Mouse (Mus musculus) limb, embryonic 11.5 days (tissue): ENCODE results near the gene Chrm4. TPM values are rescaled to one million over a fixed set of nuclear protein-coding genes. Genes with fewer than 3 reads are reported as not detected.

ENCODE experiments used
- ATAC-seq: fragments of 200-750 bp; cut with Nextera tagmentation; 2 replicates; pipeline ENCODE4 v1.8.0; 2017; ENCODE audit warnings: low read depth; ENCODE audit not compliant: insufficient number of reproducible peaks, low FRiP score, low TSS enrichment
- DNase-seq: peaks from one replicate; pipeline ENCODE4 v3.0.0-alpha.2; 2015; ENCODE audit warnings: low spot score
- H3K27ac ChIP-seq: fragments of 300-500 bp; sonication (generic); replicated peaks from 2 replicates; pipeline ENCODE4 v1.5.1; 2014; ENCODE audit warnings: low read depth, mild to moderate bottlenecking, low read length
- H3K27me3 ChIP-seq: fragments of 300-500 bp; sonication (generic); 2 replicates; pipeline ENCODE4 v1.6.1; 2014; ENCODE audit warnings: mild to moderate bottlenecking, low read length, mixed read lengths; ENCODE audit not compliant: control insufficient read depth, insufficient read depth
- H3K36me3 ChIP-seq: fragments of 300-500 bp; sonication (generic); 2 replicates; pipeline ENCODE4 v1.6.1; 2014; ENCODE audit warnings: mild to moderate bottlenecking, low read length, moderate library complexity, mixed read lengths; ENCODE audit not compliant: control insufficient read depth, insufficient read depth
- H3K4me1 ChIP-seq: fragments of 300-500 bp; sonication (generic); 2 replicates; pipeline ENCODE4 v1.6.1; 2014; ENCODE audit warnings: low read length, mixed read lengths; ENCODE audit not compliant: control insufficient read depth, insufficient read depth
- H3K4me2 ChIP-seq: fragments of 300-500 bp; sonication (generic); 2 replicates; pipeline ENCODE4 v1.6.1; 2014; ENCODE audit warnings: low read depth, mild to moderate bottlenecking, moderate library complexity; ENCODE audit not compliant: severe bottlenecking
- H3K4me3 ChIP-seq: fragments of 300-500 bp; sonication (generic); 2 replicates; pipeline ENCODE4 v1.5.1; 2014; ENCODE audit warnings: low read depth, low read length
- H3K9ac ChIP-seq: fragments of 300-500 bp; sonication (generic); 2 replicates; pipeline ENCODE4 v1.6.1; 2014; ENCODE audit warnings: mild to moderate bottlenecking, low read length
- H3K9me3 ChIP-seq: fragments of 300-500 bp; sonication (generic); 2 replicates; pipeline ENCODE4 v1.6.1; 2016; ENCODE audit warnings: low read length; ENCODE audit not compliant: control insufficient read depth
- WGBS: fragments of 180-500 bp; shearing (Covaris S2); extraction: QIAGEN DNeasy Blood & Tissue Kit; methylation state at CpG from one replicate; pipeline ENCODE4 v1.1.7; 2014; 5-methylcytosine and 5-hydroxymethylcytosine counted together
- polyA plus RNA-seq: library from polyadenylated mRNA; unstranded; fragments of >200 nt; fragmentation: Nextera tagmentation; extraction: Ambion mirVana; gene quantifications from 2 replicates; pipeline ENCODE4 v1.2.1, GENCODE M21; 2014

Gene Chrm4
- polyA plus RNA-seq, 1 experiment from 2014 or later: 0.53 TPM

DNA sequence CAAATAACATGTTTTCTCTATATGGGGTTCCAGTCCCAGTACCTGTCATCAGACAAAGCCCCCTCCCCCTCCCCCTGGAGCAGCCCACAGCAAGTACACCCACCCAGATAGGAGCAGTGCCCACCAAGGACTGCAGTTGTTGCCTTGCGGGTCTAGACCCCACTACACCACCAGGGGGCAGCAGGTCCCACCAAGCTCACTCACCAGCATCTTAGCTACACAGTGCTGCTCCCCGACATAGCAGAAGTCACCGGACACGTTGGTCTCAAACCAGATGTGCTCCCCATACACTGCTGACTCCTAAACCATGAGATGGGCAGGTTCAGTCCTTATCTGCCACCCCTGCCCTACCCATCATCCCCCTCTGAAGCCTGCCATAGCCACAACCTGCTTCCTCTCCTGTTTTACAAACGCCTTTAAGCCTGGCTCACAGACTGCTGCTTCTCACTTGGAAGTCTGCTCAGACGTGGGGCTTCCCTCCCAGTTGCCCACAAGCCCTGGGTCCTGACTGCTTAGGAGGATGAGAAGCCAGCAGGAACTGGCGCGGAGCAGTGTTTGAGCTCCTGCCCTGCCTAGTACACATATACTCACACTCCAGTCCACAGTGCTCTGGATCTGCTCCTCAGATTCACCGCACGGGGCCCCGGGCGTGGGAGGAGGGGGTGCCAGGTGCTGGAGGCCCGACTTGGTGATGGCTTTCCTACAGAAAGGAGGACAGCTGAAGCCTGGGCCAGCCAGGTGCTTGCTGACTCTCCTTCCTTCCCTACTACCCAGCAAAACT lies 17.3 kb downstream of the Chrm4 start:
- Histone ChIP-seq H3K4me2 (no peak overlapping the region), H3K36me3 (peaks cover 15% of the 10 kb centered on the region), H3K9ac (no peak overlapping the region), H3K9me3 (no peaks in the 10 kb centered on the region), H3K4me1 (peaks cover 11% of the 10 kb centered on the region; the same call in 1 of the 2 replicates), H3K27me3 (no peaks in the 10 kb centered on the region), H3K4me3 (no peak overlapping the region), H3K27ac (no peak overlapping the region)
- DNase-seq (peak; percentile 90), ATAC-seq (peak; percentile 41; the same call in 1 of the 2 replicates)
- WGBS: 47% methylated on average over 13 of the region's 13 CpGs

DNA sequence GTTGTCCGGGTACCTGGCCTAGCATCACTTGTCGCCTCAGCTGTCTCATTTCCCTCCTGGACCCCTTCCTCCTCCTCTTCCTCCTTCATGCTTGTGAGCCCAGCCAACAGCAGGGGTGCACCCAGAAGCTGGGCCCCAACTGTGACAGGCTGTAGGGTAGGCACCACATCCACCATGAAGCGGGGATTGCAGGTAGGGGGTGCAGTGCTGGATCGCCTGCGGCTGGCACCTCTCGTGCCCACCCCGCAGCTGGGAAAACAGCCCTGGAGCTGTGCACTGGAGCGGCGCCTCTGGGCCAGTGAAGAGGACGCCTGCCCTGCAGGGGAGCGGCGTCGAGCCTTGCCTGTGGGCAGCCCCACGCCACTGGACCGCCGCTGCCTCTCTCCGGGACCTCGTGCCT lies 18.4 kb downstream of the Chrm4 start, which contains the start of gene Gm9821:
Gene Gm9821, plus strand, starts transcription at position 221 of the 400 bp plus-strand sequence.
- peak within 1 kb of the TSS; percentile 17; the same call in 1 of the 2 replicates for H3K9ac ChIP-seq
- no peak for DNase-seq
- H3K9me3 ChIP-seq: no peaks in the 10 kb centered on the region
- WGBS: 92% methylated on average over 18 of the region's 18 CpGs
- H3K4me1 ChIP-seq: peaks cover 19% of the 10 kb centered on the region
- no peak for ATAC-seq
- H3K27ac ChIP-seq: no peak within 1 kb of the TSS
- peaks cover 6% of the 10 kb centered on the region for H3K36me3 ChIP-seq
- no peak within 1 kb of the TSS for H3K4me3 ChIP-seq
- no peaks in the 10 kb centered on the region for H3K27me3 ChIP-seq
- H3K4me2 ChIP-seq: no peak within 1 kb of the TSS

DNA sequence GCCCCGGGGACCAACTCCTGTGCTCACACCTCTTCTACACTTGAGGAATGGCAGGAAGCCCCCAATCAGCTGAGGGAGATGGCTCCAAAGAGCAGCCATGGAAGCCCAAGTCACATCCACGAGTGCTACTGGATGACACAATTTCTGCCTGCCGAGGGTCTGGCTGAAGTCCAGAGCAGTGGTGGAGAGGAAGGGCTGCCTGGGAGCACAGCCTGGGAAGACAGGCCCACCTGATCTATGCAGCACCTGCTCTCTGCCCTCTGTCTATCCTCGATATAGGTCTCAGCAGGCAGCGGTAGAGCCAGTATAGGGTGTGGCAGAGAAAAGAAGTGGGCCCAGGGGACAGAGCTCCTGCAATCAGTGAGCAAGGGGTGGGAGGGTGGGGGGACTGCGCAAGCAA lies 19.8 kb downstream of the Chrm4 start:
- Histone ChIP-seq H3K4me2 (no peak overlapping the region), H3K36me3 (peaks cover 6% of the 10 kb centered on the region), H3K9me3 (no peaks in the 10 kb centered on the region), H3K4me3 (no peak overlapping the region), H3K4me1 (peaks cover 23% of the 10 kb centered on the region), H3K9ac (no peak overlapping the region), H3K27me3 (no peaks in the 10 kb centered on the region), H3K27ac (no peak overlapping the region)
- WGBS: 86% methylated on average over 6 of the region's 6 CpGs
- ATAC-seq: no peak
- DNase-seq: no peak

DNA sequence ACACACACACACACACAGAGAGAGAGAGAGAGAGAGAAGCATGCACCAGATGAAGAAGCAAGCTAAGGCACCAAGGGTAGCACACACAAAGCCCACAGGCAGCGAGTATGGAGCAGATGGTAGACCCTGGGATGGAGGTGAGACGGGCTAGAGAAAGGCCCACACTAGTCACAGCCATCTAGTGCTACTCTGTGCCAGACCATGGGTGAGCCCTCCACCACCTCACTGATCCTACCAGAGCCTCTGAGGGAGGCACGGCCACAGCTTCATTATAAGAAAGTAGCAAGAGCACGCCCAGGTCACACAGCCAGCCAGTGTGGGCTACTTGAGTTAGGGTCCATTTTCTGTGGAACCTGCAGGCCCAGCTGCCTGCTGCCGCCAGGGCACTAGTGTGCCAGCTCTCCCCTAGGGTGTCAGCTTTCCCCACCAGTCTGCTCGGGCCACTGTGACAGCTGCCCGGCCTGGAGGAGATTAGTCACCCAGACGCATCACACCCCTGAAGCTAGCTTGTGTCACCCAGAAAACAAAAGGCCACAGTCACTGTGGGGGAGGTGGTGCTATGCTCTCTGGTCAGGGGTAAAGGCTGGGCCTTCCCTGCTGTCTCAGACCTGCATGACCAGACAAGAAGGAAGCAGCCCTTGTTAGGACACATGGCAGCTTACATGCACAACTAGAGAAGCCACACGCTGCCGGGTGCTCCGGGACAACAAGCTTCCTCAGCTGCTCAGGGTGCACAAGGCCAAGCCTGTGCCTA lies 20.5 kb downstream of the Chrm4 start:
- H3K4me1 ChIP-seq: peaks cover 23% of the 10 kb centered on the region
- H3K27ac ChIP-seq: peak overlapping the region; percentile 8; the same call in 1 of the 2 replicates
- peaks cover 6% of the 10 kb centered on the region for H3K36me3 ChIP-seq
- H3K27me3 ChIP-seq: no peaks in the 10 kb centered on the region
- DNase-seq: no peak
- no peak overlapping the region for H3K4me3 ChIP-seq
- WGBS: 62% methylated on average over 11 of the region's 11 CpGs
- ATAC-seq: no peak
- no peak overlapping the region; the same call in 1 of the 2 replicates for H3K9ac ChIP-seq
- H3K4me2 ChIP-seq: no peak overlapping the region
- H3K9me3 ChIP-seq: no peaks in the 10 kb centered on the region

DNA sequence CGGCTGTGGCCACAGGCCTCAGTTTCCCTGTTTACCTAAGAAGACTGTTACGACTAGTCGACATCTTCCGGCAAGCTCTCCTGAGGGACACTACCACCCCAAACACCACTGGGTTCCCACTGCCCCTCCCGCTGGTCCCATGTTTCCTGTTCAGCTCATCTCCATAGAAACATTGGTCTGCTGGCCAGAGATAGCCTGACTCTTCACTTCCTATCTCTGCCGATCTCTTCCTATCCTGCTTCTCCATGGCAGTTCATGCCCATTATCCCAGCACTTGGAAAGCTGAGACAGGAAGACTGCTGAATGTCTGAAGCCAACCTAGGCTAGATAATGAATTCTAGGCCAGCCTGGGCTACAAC lies 21.1 kb downstream of the Chrm4 start:
- Histone ChIP-seq H3K9ac (no peak overlapping the region), H3K4me3 (no peak overlapping the region), H3K36me3 (peaks cover 6% of the 10 kb centered on the region), H3K9me3 (no peaks in the 10 kb centered on the region), H3K4me2 (no peak overlapping the region), H3K27me3 (no peaks in the 10 kb centered on the region), H3K27ac (no peak overlapping the region; the same call in 1 of the 2 replicates), H3K4me1 (peaks cover 23% of the 10 kb centered on the region)
- ATAC-seq: no peak
- WGBS: 75% methylated on average over 6 of the region's 6 CpGs
- no peak for DNase-seq

DNA sequence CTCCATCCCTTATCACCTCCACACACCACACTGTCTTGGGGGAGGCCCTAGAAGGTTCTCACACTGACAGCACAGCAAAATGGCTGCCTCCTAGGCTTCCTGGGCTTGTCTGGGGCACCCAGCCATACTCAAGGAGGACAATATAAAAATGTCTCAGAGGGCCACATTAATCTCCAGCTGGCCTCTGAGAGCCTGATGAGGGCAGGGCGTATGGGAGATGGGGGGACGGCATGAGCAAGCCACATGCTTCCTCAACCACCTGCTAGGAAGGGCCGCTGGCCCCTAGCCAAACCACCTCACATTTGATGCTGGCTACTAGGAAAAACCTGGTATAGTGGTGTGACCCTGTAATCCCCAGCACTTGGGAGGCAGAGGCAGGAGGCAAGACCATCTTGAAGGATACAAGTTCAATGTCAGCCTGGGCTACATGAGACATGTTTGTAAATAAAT lies 21.8 kb downstream of the Chrm4 start:
- no peak overlapping the region for H3K9ac ChIP-seq
- no peaks in the 10 kb centered on the region for H3K27me3 ChIP-seq
- H3K9me3 ChIP-seq: no peaks in the 10 kb centered on the region
- ATAC-seq: no peak
- WGBS: 88% methylated on average over 3 of the region's 3 CpGs
- no peak overlapping the region for H3K4me2 ChIP-seq
- H3K4me3 ChIP-seq: no peak overlapping the region
- DNase-seq: no peak
- peaks cover 4% of the 10 kb centered on the region for H3K36me3 ChIP-seq
- peaks cover 23% of the 10 kb centered on the region for H3K4me1 ChIP-seq
- H3K27ac ChIP-seq: no peak overlapping the region

DNA sequence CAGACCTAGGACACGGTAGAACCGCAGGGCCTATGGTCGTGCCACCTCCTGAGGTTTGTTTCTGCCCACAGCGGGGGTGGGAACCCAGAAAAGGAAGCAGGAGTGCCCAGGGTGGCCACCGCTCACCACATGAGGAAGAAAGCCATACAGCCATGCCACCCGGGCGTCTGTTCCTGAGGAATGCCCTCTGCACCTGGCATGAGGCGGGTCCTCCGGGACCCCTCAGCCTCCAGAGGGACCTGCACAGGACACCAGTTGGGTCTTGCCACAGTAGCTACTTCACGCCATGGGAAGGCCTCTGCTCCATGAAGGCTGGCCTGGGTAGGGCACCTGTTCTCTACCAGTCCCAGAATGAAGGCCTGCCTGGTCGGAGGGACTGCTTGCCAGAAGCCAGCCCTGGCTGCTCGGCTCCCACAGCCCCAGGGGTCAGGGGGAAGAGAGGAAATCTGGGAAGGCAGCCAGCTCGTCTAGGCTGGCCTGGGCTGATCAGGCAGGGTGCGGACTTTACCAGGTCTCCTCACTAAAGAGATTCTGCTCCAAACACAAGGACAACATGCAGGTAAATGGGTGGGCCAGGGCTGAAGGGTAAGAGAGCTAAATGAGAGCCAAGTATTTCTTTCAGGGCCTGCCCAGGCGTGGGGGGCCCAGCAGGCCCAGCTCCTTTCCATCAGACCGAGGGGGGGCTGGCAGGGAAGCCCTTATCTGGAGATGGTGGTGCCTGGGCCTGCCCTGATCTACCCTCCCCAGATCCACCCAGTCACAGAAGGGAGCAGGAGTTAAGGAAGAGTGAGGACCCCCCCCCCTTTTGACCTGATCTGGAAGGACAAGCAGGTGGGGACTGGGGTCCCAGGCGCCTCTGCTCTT lies 22.6 kb downstream of the Chrm4 start:
- H3K4me3 ChIP-seq: no peak overlapping the region
- 75% methylated on average over 17 of the region's 17 CpGs for WGBS

More for the DNA sequence above, 22.6 kb downstream of the Chrm4 start:
- DNase-seq (no peak), ATAC-seq (no peak; the same call in 1 of the 2 replicates)
- peak overlapping the region; percentile 27; the same call in 1 of the 2 replicates for H3K9ac ChIP-seq
- H3K36me3 ChIP-seq: peaks cover 3% of the 10 kb centered on the region
- H3K27ac ChIP-seq: 0 out of 2 replicates have a peak overlapping the region, but pooled peaks have one; percentile 2
- peak overlapping the region; percentile 33; the same call in 1 of the 2 replicates for H3K4me2 ChIP-seq
- no peaks in the 10 kb centered on the region for H3K9me3 ChIP-seq
- H3K4me1 ChIP-seq: peaks cover 18% of the 10 kb centered on the region
- no peaks in the 10 kb centered on the region for H3K27me3 ChIP-seq
